In the genomic region with DNA sequence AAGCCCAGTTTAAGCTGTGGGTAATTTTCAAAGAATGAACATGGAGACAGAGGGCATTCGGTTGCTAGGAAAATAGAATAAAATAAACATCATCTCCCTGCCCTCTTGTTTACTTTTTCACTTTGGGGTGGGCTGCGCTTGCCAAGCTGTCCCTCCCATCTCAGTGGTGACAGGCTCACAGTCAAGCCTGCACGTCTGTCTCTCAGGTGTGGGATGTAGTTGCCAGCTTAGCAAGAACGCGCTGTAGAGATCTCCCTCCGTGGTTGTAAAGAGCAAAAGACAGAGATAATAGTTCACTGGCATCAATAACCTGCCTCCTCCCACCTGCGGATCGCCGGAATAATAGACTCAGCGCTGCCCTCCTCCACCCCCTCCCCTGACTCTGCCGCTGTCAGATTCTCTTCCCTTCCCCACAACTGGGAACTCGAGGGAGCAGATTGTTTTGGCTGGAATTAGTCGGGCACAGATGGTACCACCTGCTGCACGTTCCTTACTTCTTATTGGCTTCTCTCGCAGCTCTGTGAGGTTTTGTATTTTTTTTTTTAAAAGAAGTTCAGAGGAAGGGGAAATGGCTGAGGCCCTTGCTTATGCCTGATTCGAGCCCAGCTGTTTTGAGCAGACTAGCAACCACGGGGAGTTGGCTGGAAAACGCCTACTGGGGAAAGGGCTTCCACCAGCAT, we compare ENCODE assay signal across 9 mouse cellular contexts. TPM values are rescaled to one million over a fixed set of nuclear protein-coding genes. Genes with fewer than 3 reads are reported as not detected.
DNase-seq lines count a peak whose midpoint lies in the region; ATAC-seq lines count a peak whose summit lies in the region.
"Had no signal": no experiment of that assay in that cellular context is flagged by ENCODE, and none has a peak within 500 bp of the region (broad histone marks: within the 10 kb centered on the region; RNA-seq: fewer than 3 reads in every experiment).

No protein-coding gene starts in this region.

- H3K9ac ChIP-seq in embryonic facial prominence, embryonic 12.5 days, result no peak overlapping the region
- H3K9ac ChIP-seq in hindbrain, embryonic 13.5 days, result peak overlapping the region; percentile 19; the same call in 1 of the 2 replicates
- no peak overlapping the region for H3K9ac ChIP-seq in liver, embryonic 12.5 days

- ATAC-seq in embryonic facial prominence, embryonic 12.5 days (ENCODE audit: insufficient number of reproducible peaks, insufficient read depth, low FRiP score, low TSS enrichment), result no peak
- ATAC-seq in hindbrain, embryonic 13.5 days (ENCODE audit: low FRiP score), result peak; percentile 68
- no peak for ATAC-seq in liver, embryonic 12.5 days
- ATAC-seq: Patski had no signal

- H3K27ac ChIP-seq in embryonic facial prominence, embryonic 12.5 days, result no peak overlapping the region
- no peak overlapping the region for H3K27ac ChIP-seq in hindbrain, embryonic 13.5 days
- H3K27ac ChIP-seq in liver, embryonic 12.5 days, result no peak overlapping the region

- DNase-seq in layer of hippocampus, adult 11-12 months (ENCODE audit: low spot score), result peak; percentile 52
- no peak for DNase-seq in layer of hippocampus, adult 9-10 months (ENCODE audit: low spot score)
- peak; percentile 80 to 90 for DNase-seq in right cerebral cortex, postnatal 10 days (ENCODE audit: low spot score in 2 of 2)
- DNase-seq in adrenal gland, adult 8-10 months, result no peak
- no peak for DNase-seq in urinary bladder, adult 18-20 months (ENCODE audit: low spot score in 2 of 2)

- peak overlapping the region; percentile 22 for H3K4me3 ChIP-seq in embryonic facial prominence, embryonic 12.5 days
- H3K4me3 ChIP-seq in hindbrain, embryonic 13.5 days, result peak overlapping the region; percentile 32
- peak overlapping the region; percentile 16; the same call in 1 of the 2 replicates for H3K4me3 ChIP-seq in liver, embryonic 12.5 days

- H3K36me3 ChIP-seq in embryonic facial prominence, embryonic 12.5 days, result no peaks in the 10 kb centered on the region
- H3K36me3 ChIP-seq in hindbrain, embryonic 13.5 days, result no peaks in the 10 kb centered on the region
- no peaks in the 10 kb centered on the region for H3K36me3 ChIP-seq in liver, embryonic 12.5 days

- 0 out of 2 replicates have a peak, but pooled peaks cover 3% of the 10 kb centered on the region for H3K9me3 ChIP-seq in embryonic facial prominence, embryonic 12.5 days
- H3K9me3 ChIP-seq in hindbrain, embryonic 13.5 days, result no peaks in the 10 kb centered on the region
- no peaks in the 10 kb centered on the region for H3K9me3 ChIP-seq in liver, embryonic 12.5 days (replicated peaks)

- H3K4me2 ChIP-seq in embryonic facial prominence, embryonic 12.5 days (replicated peaks), result peak overlapping the region; percentile 48
- H3K4me2 ChIP-seq in hindbrain, embryonic 13.5 days, result peak overlapping the region; percentile 58
- peak overlapping the region; percentile 59 for H3K4me2 ChIP-seq in liver, embryonic 12.5 days

- WGBS in embryonic facial prominence, embryonic 12.5 days, result 4% methylated on average over 18 of the region's 18 CpGs
- 5% methylated on average over 18 of the region's 18 CpGs for WGBS in hindbrain, embryonic 13.5 days
- WGBS in liver, embryonic 12.5 days (ENCODE audit: insufficient replicate concordance), result 14% methylated on average over 18 of the region's 18 CpGs

- H3K27me3 ChIP-seq in embryonic facial prominence, embryonic 12.5 days, result no peaks in the 10 kb centered on the region
- H3K27me3 ChIP-seq in hindbrain, embryonic 13.5 days, result 0 out of 2 replicates have a peak, but pooled peaks cover 3% of the 10 kb centered on the region
- H3K27me3 ChIP-seq in liver, embryonic 12.5 days (replicated peaks), result peaks cover 11% of the 10 kb centered on the region; the same call in 1 of the 2 replicates
- H3K27me3 ChIP-seq: Patski had no signal

- peaks cover 8% of the 10 kb centered on the region for H3K4me1 ChIP-seq in embryonic facial prominence, embryonic 12.5 days
- peaks cover 16% of the 10 kb centered on the region for H3K4me1 ChIP-seq in hindbrain, embryonic 13.5 days (replicated peaks)
- H3K4me1 ChIP-seq in liver, embryonic 12.5 days, result peaks cover 29% of the 10 kb centered on the region

RNA-seq across cellular contexts. Expression of a gene that starts 51.7 kb away (rescaled TPM):
- polyA plus RNA-seq in embryonic facial prominence, embryonic 12.5 days (2016; fragmentation: Nextera tagmentation; extraction: Ambion mirVana), result 13.3 and 17.7 TPM in 2 replicates
- 19.9 and 21.0 TPM in 2 replicates for polyA plus RNA-seq in hindbrain, embryonic 13.5 days (2015; fragmentation: Nextera tagmentation; extraction: Ambion mirVana)
- 5.6 and 6.3 TPM in 2 replicates for polyA plus RNA-seq in liver, embryonic 12.5 days (2016; fragmentation: Nextera tagmentation; extraction: Ambion mirVana)
- 10 to 100 TPM; 13.0 to 19.7 (median 16.5) TPM for total RNA-seq in adrenal gland, adult 8-10 months (2022)

Comparison
In these comparisons a context has a peak if more than half of its experiments do, and no peak if none do; other contexts are left out.
1. DNase-seq: peak in layer of hippocampus, adult 11-12 months (single experiment) and right cerebral cortex, postnatal 10 days (2 of 2); none in layer of hippocampus, adult 9-10 months (single experiment), adrenal gland, adult 8-10 months (single experiment) and urinary bladder, adult 18-20 months (0 of 2).
2. Peak in every context shown above with its lines, with median percentiles within 50 percentile points of each other: H3K4me2 ChIP-seq and H3K4me3 ChIP-seq.